Mouse (Mus musculus): Measurements from ENCODE around the gene Ccdc155.
"Not testable (repeated sequence)": the region's sequence is repeated elsewhere in the genome, so short reads cannot be mapped to it uniquely, and the experiment has no call there.

Ccdc155 gene

DNA sequence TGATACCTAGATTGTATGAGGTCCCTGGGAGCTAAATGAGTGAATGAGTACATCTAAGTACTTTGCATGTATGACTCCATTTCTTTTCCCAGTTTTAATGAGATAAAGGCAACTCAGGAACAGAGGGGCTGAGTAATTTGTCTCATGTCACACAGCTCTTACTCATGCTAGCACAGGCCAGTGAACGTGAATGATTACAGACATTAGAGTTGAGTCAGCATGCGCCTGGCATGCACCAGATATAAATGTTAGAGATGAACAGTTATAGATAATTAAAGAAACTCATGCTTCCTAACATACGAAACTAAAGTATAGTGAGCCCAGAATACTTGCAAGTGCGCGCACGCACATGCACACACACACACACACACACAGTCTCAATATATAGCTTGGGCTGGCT lies 14.5 kb downstream of the Ccdc155 start:
- no peak for DNase-seq (ENCODE audit: low spot score)

GRCm38 (mm10) chr7:45189600-45189999 lies 15.1 kb downstream of the Ccdc155 start:
- no peak for DNase-seq (ENCODE audit: low spot score)

DNA sequence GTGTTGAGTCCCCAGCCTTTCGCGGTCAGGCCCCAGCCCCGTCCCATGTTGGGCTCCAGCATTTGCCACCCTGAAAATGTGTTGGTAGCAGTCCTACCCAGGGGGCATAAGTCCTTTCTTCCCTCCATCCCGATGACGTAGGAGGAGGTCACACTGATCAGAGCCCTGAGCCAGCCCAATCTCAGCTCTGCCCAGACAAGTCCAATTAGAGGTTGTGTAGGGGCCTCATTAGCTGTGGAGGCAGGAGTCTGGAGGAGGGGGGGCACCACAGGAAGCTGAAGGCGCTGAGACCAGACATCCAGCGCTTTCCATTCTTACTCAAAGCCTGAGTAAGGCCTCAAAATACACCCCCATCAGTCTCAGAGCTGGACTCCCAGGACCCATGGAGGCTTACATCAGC lies 18.8 kb downstream of the Ccdc155 start:
- DNase-seq (ENCODE audit: low spot score), result no peak

GRCm38 (mm10) chr7:45183672-45184071 lies 21.0 kb downstream of the Ccdc155 start:
- DNase-seq (ENCODE audit: low spot score), result no peak

DNA sequence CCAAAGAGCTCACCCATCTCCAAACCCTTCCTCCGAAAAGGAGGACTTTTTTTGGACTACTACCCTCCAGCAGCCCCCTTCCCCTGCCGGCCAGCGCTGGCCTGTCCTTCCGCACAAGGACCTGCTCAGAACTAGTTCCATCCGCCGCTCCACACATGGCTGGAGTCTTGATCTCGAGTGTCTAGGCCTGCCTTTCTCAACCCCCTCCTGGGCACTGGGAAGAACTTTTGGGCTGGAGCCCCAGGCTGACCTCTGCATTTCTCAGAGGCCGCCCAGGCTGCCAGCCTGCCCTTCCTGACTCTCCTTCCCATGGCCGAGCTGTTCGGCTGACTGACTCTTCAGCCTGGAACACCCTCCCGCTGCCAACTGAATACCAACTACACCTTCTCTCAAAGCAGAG lies 22.1 kb downstream of the Ccdc155 start:
- no peak for DNase-seq (ENCODE audit: low spot score)

DNA sequence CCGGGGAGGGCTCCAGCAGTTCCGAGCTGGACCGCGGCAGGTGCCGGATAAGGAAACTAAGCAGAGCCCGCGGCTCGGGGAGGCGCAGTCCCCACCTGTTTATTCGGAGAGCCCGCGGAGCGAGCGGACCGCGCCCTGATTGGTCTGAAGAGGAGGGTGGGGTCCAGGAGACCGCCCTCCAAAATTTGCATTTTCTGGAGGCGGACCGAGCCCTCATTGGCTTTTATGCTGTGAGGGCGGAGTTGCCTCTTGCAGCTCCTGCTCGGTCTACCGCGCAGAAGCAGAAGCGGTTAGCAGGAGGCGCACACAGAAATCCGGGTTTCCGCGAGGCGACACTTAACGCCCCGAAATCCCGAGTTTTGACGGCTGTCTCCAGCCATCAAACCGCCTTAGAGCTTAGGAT lies 22.5 kb downstream of the Ccdc155 start:
- DNase-seq (ENCODE audit: low spot score), result peak; percentile 59

- no peak for DNase-seq (ENCODE audit: low spot score)
Measured at GRCm38 (mm10) chr7:45181540-45181939, 23.2 kb downstream of the Ccdc155 start.

GRCm38 (mm10) chr7:45180896-45181477 lies 23.7 kb downstream of the Ccdc155 start, which contains the start of gene Pth2:
Gene Pth2, plus strand, starts transcription at chr7:45180995.
- DNase-seq (ENCODE audit: low spot score), result no peak

GRCm38 (mm10) chr7:45179469-45179868 lies 25.2 kb downstream of the Ccdc155 start, which contains the start of gene Gfy:
Gene Gfy, minus strand, starts transcription at chr7:45179569.
- no peak for DNase-seq (ENCODE audit: low spot score)

- DNase-seq (ENCODE audit: low spot score), result no peak
Measured at GRCm38 (mm10) chr7:45178550-45178949, 26.1 kb downstream of the Ccdc155 start.

DNA sequence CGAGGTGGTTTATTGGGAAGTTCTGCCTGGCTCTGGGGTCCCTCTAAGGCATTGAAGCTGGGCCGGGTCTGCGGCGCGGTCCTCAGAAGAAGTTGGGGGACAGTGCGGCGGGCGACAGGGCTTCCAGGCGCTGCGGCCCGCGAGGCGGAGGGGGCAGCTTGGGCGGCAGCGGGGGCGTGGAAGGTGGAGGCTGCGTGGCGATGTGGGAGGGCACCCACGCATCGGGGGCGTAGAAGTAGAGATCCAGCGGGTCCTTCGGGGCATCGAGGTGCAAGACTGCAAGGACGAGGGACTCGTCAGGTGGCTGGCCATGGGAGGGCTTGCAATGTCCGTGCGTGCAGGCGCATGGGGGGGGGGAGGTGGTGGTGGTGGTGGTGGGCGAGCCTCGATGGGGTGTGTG lies 28.3 kb downstream of the Ccdc155 start:
- DNase-seq (ENCODE audit: low spot score), result no peak

DNA sequence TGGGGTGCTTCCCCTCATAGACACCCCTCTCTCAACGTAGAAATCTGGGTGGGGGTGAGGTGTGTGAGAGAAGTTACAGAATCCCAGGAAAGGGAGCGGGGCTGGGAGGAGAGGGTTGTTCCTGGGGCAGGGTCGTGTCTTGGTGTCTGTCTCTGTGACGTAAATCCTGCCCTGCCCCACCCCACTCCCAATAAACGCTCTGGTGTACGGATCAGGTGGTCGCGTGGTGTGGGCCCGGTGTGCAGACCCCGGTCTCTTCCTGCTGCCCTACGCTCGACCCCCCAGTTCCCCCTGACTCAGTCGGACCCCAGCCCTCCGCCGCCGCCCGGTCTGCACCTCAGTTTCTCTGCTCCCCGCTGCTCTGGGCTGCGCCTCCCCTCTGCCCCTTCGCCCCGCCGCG lies 28.8 kb downstream of the Ccdc155 start:
- no peak for DNase-seq (ENCODE audit: low spot score)

DNA sequence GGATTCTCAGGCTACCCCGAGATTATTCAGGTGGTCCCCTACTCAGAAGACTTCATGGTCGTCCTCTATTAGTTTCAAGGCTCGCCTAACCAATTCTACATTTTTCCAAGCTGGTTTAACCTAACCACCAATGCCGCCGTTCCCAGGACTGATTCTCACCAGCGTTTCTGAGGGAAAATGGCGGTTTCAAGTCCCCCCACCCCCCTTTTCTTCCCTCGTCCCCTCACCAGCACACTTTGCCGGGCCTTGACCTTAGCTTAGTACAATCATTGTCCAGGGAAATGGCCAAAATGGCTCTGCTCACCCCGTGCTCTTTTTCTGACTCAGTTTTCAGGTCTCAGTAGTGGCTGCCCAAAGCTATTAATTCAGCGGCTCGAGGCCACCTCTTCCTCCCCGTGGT lies 29.3 kb downstream of the Ccdc155 start:
- DNase-seq (ENCODE audit: low spot score), result no peak

GRCm38 (mm10) chr7:45174567-45175280 lies 30.0 kb downstream of the Ccdc155 start:
- DNase-seq (ENCODE audit: low spot score), result no peak

DNA sequence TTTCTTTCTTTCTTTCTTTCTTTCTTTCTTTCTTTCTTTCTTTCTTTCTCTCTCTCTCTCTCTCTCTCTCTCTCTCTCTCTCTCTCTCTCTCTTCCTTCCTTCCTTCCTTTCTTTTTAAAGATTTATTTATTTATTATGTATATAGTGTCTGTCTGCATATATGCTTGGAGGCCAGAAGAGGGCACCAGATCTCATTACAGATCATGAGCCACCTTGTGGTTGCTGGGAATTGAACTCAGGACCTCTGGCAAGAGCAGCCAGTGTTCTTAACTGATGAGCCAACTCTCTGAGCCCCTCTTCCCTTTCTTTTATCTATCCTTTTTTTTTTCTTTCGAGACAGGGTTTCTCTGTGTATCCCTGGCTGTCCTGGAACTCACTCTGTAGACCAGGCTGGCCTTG lies 30.9 kb downstream of the Ccdc155 start:
- DNase-seq (ENCODE audit: low spot score), result not testable (repeated sequence)

GRCm38 (mm10) chr7:45172974-45173373 lies 31.7 kb downstream of the Ccdc155 start:
- no peak for DNase-seq (ENCODE audit: low spot score)

GRCm38 (mm10) chr7:45169495-45169894 lies 35.2 kb downstream of the Ccdc155 start:
- DNase-seq (ENCODE audit: low spot score), result no peak

DNA sequence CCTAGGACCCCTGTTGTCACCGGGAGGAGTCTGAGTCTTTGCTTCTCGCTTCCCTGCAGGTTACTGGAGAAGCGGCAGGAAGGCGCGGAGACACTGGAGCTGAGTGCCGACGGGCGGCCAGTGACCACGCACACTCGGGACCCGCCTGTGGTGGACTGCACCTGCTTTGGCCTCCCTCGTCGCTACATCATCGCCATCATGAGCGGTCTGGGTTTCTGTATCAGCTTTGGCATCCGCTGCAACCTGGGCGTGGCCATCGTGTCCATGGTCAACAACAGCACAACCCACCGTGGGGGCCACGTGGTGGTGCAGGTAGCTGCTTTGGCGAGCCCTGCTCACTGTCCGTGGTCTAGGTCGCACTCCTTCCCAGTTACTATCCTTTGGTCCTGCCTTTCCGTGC lies 36.0 kb downstream of the Ccdc155 start:
- DNase-seq (ENCODE audit: low spot score), result no peak

- DNase-seq (ENCODE audit: low spot score), result no peak
Measured at GRCm38 (mm10) chr7:45167761-45168445, 36.8 kb downstream of the Ccdc155 start.

- DNase-seq (ENCODE audit: low spot score), result no peak
Measured at GRCm38 (mm10) chr7:45166950-45167401, 37.7 kb downstream of the Ccdc155 start.

DNA sequence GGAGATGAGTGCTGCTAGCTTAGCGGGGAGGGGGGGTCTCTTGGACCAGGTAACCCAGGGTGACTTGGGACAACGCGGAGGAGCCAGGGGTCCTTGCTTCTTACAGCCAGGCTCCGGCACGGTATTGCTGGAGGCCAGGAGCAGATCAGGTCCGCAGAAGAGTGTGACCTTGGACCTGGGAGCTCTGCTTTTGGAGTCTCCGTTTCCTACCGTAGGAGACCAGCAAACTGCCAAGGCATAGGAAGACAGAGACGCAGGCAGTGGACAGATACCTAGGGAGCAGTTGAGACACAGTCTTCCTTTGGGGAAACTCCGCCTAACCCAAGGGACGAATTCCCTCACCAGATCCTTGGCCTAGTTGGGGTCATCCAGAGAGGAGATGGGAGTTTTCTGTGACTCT lies 39.0 kb downstream of the Ccdc155 start:
- no peak for DNase-seq (ENCODE audit: low spot score)

GRCm38 (mm10) chr7:45164833-45165232 lies 39.9 kb downstream of the Ccdc155 start:
- no peak for DNase-seq (ENCODE audit: low spot score)
